Mouse (Mus musculus): ENCODE data around the gene Strn3. TPM values are rescaled to one million over a fixed set of nuclear protein-coding genes. Genes with fewer than 3 reads are reported as not detected.

Gene Strn3
- polyA plus RNA-seq, 1 experiment = 19.3 TPM

- no peak overlapping the region for H3K4me3 ChIP-seq (replicated peaks; ENCODE audit: extremely low read depth, low read depth, low read length)
- H3K4me1 ChIP-seq (ENCODE audit: control insufficient read depth, insufficient read depth, low read length) = no peaks in the 10 kb centered on the region
- 44% methylated on average over 9 of the region's 9 CpGs for WGBS
- DNase-seq = no peak
- TF ChIP-seq CTCF (IDR thresholded peaks at IDR 0.05; ENCODE audit: insufficient read depth, low read length) (no peak), POLR2A (IDR thresholded peaks at IDR 0.05; ENCODE audit: borderline replicate concordance, extremely low read depth, low read depth, low read length) (no peak)
These were observed 130.3 kb downstream of the Strn3 start for GRCm38 (mm10) chr12:51561416-51561815.

Other genes with a start within 250 kb of the Strn3 start
- gene Coch, start 98.6 kb downstream of the Strn3 start, polyA plus RNA-seq (2012; rRNA removed) = 0.11 and 0.12 TPM in 2 replicates
- gene Ap4s1, start 864 bp downstream of the Strn3 start, polyA plus RNA-seq (2012; rRNA removed) = 8.8 and 10.9 TPM in 2 replicates
- 13.7 and 19.9 TPM in 2 replicates for gene Hectd1, start 137.6 kb upstream of the Strn3 start, polyA plus RNA-seq (2012; rRNA removed)

Measured in lung, adult 2 months (tissue).